Mouse (Mus musculus): ENCODE data around the gene Cr1l.

The Cr1l gene

GRCm38 (mm10) chr1:195130953-195131674, at the start of gene Cr1l:
Gene Cr1l (minus strand): TSS chr1:195131586.
- DNase-seq (ENCODE audit: low read depth, low spot score), result peak; percentile 34

- no peak for DNase-seq (ENCODE audit: low read depth, low spot score)
These were observed 44.9 kb upstream of the Cr1l start, which contains the start of gene Cr2 for GRCm38 (mm10) chr1:195175980-195176931. Gene Cr2 (minus strand): TSS chr1:195176716.

GRCm38 (mm10) chr1:195164996-195165755, 33.8 kb upstream of the Cr1l start:
- no peak for DNase-seq (ENCODE audit: low read depth, low spot score)

GRCm38 (mm10) chr1:195132070-195132469, 684 bp upstream of the Cr1l start:
- DNase-seq (ENCODE audit: low read depth, low spot score), result no peak

GRCm38 (mm10) chr1:195131675-195132015, 259 bp upstream of the Cr1l start:
- DNase-seq (ENCODE audit: low read depth, low spot score), result no peak

- no peak for DNase-seq (ENCODE audit: low read depth, low spot score)
These were observed 907 bp downstream of the Cr1l start for GRCm38 (mm10) chr1:195130479-195130878.

- no peak for DNase-seq (ENCODE audit: low read depth, low spot score)
These were observed 1.5 kb downstream of the Cr1l start for GRCm38 (mm10) chr1:195129867-195130266.

GRCm38 (mm10) chr1:195114414-195114813, 17.0 kb downstream of the Cr1l start:
- DNase-seq (ENCODE audit: low read depth, low spot score), result no peak

- no peak for DNase-seq (ENCODE audit: low read depth, low spot score)
These were observed 17.8 kb downstream of the Cr1l start for GRCm38 (mm10) chr1:195113621-195114020.

- no peak for DNase-seq (ENCODE audit: low read depth, low spot score)
These were observed 30.7 kb downstream of the Cr1l start for GRCm38 (mm10) chr1:195100693-195101092.

GRCm38 (mm10) chr1:195098004-195098403, 33.4 kb downstream of the Cr1l start:
- no peak for DNase-seq (ENCODE audit: low read depth, low spot score)

GRCm38 (mm10) chr1:195092220-195092720, 39.1 kb downstream of the Cr1l start, which contains the start of gene Cd46:
Gene Cd46 (minus strand): TSS chr1:195092249.
- DNase-seq (ENCODE audit: low read depth, low spot score), result no peak

- DNase-seq (ENCODE audit: low read depth, low spot score), result no peak
These were observed 39.6 kb downstream of the Cr1l start for GRCm38 (mm10) chr1:195091699-195092219.

GRCm38 (mm10) chr1:195082142-195082541, 49.2 kb downstream of the Cr1l start:
- DNase-seq (ENCODE audit: low read depth, low spot score), result no peak

All from retina, adult 2 months (tissue).